Mouse (Mus musculus) olfactory bulb, adult 2 months (tissue): Measurements from ENCODE around the gene Olfr617. TPM values are rescaled to one million over a fixed set of nuclear protein-coding genes. Genes with fewer than 3 reads are reported as not detected.
"Not testable (repeated sequence)": the region's sequence is repeated elsewhere in the genome, so short reads cannot be mapped to it uniquely, and the experiment has no call there.

Experiments
- H3K27ac ChIP-seq: fragments of 200-500 bp; 2 replicates; pipeline ENCODE4 v1.5.1; 2012; ENCODE audit warnings: low read depth, low read length; ENCODE audit not compliant: insufficient read depth
- H3K4me1 ChIP-seq: fragments of 200-500 bp; 2 replicates; pipeline ENCODE4 v1.6.1; 2012; ENCODE audit warnings: low read length; ENCODE audit not compliant: control insufficient read depth, insufficient read depth
- H3K4me3 ChIP-seq: fragments of 200-500 bp; 2 replicates; pipeline ENCODE4 v1.5.1; 2012; ENCODE audit warnings: mild to moderate bottlenecking, low read depth, low read length, moderate library complexity; ENCODE audit not compliant: insufficient read depth
- CTCF ChIP-seq: fragments of 200-500 bp; IDR thresholded peaks from 2 replicates; pipeline ENCODE4 v1.5.1; 2012; ENCODE audit warnings: low read depth, mild to moderate bottlenecking, low read length, moderate library complexity; ENCODE audit not compliant: insufficient read depth
- POLR2A ChIP-seq: fragments of 200-500 bp; IDR thresholded peaks from 2 replicates; pipeline ENCODE4 v1.6.1; 2012; ENCODE audit warnings: mild to moderate bottlenecking, low read depth, low read length, moderate library complexity; ENCODE audit not compliant: insufficient read depth
- WGBS: fragments of 180-500 bp; shearing (Covaris S2); methylation state at CpG from one replicate; pipeline ENCODE4 v1.1.7; 2018; 5-methylcytosine and 5-hydroxymethylcytosine counted together
- polyA plus RNA-seq: library from polyadenylated mRNA; stranded (reverse); fragments of >200 nt; gene quantifications from 2 replicates; pipeline ENCODE4 v1.2.4, GENCODE M21; 2012; ENCODE audit warnings: low replicate concordance; ENCODE audit not compliant: missing spikeins, insufficient read depth, insufficient read length

Olfr617 gene
- not detected in 2 replicates for polyA plus RNA-seq

GRCm38 (mm10) chr7:103572761-103573160, at the start of gene Olfr617:
TSS of gene Olfr617 (plus strand) at chr7:103573061.
- H3K4me3 ChIP-seq = no peak within 1 kb of the TSS
- 90% methylated on average over 1 of the region's 1 CpGs for WGBS

GRCm38 (mm10) chr7:103542617-103543016, 30.2 kb upstream of the Olfr617 start, which contains the start of gene Olfr612:
TSS of gene Olfr612 (minus strand) at chr7:103542717.
- not testable (repeated sequence) for H3K27ac ChIP-seq, H3K4me1 ChIP-seq, H3K4me3 ChIP-seq
- 81% methylated on average over 2 of the region's 2 CpGs for WGBS

More at GRCm38 (mm10) chr7:103572761-103573160, at the start of gene Olfr617:
- no peak within 1 kb of the TSS for H3K27ac ChIP-seq
- TF ChIP-seq CTCF (no peak), POLR2A (no peak)
- H3K4me1 ChIP-seq = no peaks in the 10 kb centered on the region

GRCm38 (mm10) chr7:103547774-103548173, 25.1 kb upstream of the Olfr617 start, which contains the start of gene Olfr613:
TSS of gene Olfr613 (plus strand) at chr7:103548074.
- no peak within 1 kb of the TSS for H3K27ac ChIP-seq
- 88% methylated on average over 2 of the region's 2 CpGs for WGBS
- TF ChIP-seq POLR2A (no peak), CTCF (no peak)
- no peaks in the 10 kb centered on the region for H3K4me1 ChIP-seq
- H3K4me3 ChIP-seq = no peak within 1 kb of the TSS

DNA sequence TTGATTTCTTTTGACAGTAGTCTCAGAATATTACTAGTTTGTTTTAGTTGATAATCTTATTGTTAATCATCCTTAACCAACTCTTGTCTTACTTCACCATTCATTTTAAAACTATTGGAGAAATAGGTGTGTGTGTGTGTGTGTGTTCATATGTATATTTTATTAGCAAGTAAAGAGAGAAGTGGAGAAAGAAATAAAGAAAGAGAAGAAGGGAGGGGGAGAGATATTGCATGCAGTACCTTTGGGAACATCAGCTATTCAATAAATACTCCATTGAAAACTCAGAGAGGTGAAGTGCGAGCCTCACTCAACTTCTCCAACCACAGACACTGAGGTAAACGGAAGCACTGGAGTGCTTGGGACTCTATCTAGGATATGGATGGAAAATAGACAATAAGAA, 17.1 kb upstream of the Olfr617 start, which contains the start of gene Olfr615:
Gene Olfr615 (plus strand): TSS at position 301 of the 400 bp plus-strand sequence.
- no peak within 1 kb of the TSS for H3K4me3 ChIP-seq
- H3K27ac ChIP-seq = no peak within 1 kb of the TSS
- no peaks in the 10 kb centered on the region for H3K4me1 ChIP-seq
- 84% methylated on average over 2 of the region's 2 CpGs for WGBS
- TF ChIP-seq CTCF (no peak), POLR2A (no peak)

DNA sequence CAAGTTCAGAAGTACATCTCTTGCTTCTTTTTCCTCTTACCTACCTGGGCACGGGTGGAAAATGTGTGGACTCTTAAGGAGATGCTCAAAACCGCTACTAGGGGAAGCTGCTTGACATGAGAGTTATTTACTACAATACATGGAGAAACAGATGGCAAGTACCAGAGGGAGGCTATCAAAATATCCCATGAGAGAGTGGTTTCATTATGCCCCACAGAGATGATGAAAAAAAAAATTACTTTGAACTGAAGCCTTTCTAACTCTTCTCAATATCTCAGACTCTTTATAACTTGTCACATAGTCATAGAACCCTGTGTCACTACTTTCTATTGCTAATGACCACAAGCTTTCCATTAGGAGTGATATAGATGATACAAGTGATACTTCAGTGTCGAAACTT, 3.8 kb upstream of the Olfr617 start, which contains the start of gene Olfr616:
Gene Olfr616 (minus strand): TSS at position 101 of the 400 bp plus-strand sequence.
- 84% methylated on average over 3 of the region's 3 CpGs for WGBS
- TF ChIP-seq POLR2A = no peak
- no peak for TF ChIP-seq CTCF
- Histone ChIP-seq H3K27ac (no peak within 1 kb of the TSS), H3K4me3 (no peak within 1 kb of the TSS), H3K4me1 (no peaks in the 10 kb centered on the region)

DNA sequence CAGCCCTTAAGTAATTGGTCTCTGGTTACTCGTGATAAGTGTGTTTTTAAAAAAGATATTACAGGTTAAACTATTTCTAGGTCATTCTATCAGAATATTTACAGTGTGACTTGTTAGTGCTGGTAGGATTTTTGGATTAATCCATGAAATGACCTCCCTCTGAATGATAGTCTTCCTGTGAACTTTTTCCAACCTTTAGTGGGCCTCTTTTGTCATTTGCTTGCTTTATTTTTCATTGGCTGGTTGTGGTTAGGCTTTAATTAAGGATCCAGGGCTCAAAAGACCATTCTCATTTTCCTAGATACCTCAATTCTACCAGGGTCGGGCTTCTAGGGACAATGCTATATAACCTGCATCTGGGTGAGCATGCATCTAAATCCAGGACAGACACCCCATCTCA, 16.9 kb downstream of the Olfr617 start, which contains the start of gene Olfr618:
Gene Olfr618 (plus strand): TSS at position 301 of the 400 bp plus-strand sequence.
- Histone ChIP-seq H3K4me1 (no peaks in the 10 kb centered on the region), H3K4me3 (no peak within 1 kb of the TSS), H3K27ac (no peak within 1 kb of the TSS)
- TF ChIP-seq CTCF (no peak), POLR2A (no peak)
- 50% methylated on average over 2 of the region's 2 CpGs for WGBS

- no peak for TF ChIP-seq POLR2A
- no peak for TF ChIP-seq CTCF
- Histone ChIP-seq H3K27ac (no peak within 1 kb of the TSS), H3K4me1 (no peaks in the 10 kb centered on the region), H3K4me3 (no peak within 1 kb of the TSS)
These were observed 27.4 kb downstream of the Olfr617 start, which contains the start of gene Olfr619 for GRCm38 (mm10) chr7:103600275-103600674. TSS of gene Olfr619 (plus strand) at chr7:103600575.

- Histone ChIP-seq H3K4me1 (no peaks in the 10 kb centered on the region), H3K4me3 (no peak overlapping the region), H3K27ac (no peak overlapping the region)
- 90% methylated on average over 2 of the region's 2 CpGs for WGBS
- no peak for TF ChIP-seq CTCF
- no peak for TF ChIP-seq POLR2A
These were observed 34.6 kb downstream of the Olfr617 start for GRCm38 (mm10) chr7:103607425-103607824.

- Histone ChIP-seq H3K4me1 (no peaks in the 10 kb centered on the region), H3K27ac (no peak within 1 kb of the TSS), H3K4me3 (no peak within 1 kb of the TSS)
- TF ChIP-seq CTCF = no peak
- no peak for TF ChIP-seq POLR2A
- 74% methylated on average over 2 of the region's 2 CpGs for WGBS
These were observed 39.6 kb downstream of the Olfr617 start, which contains the start of gene Olfr620 for GRCm38 (mm10) chr7:103612434-103612833. TSS of gene Olfr620 (minus strand) at chr7:103612534.

Other genes starting within 250 kb of the Olfr617 start
- not detected in 2 replicates for gene Olfr598, start 249.5 kb upstream of the Olfr617 start, polyA plus RNA-seq
- gene Olfr599, start 237.1 kb upstream of the Olfr617 start, polyA plus RNA-seq = not detected in 2 replicates
- not detected in 2 replicates for gene Olfr600, start 223.4 kb upstream of the Olfr617 start, polyA plus RNA-seq
- gene Olfr601, start 210.4 kb upstream of the Olfr617 start, polyA plus RNA-seq = not detected in 2 replicates
- gene Olfr603, start 186.9 kb upstream of the Olfr617 start, polyA plus RNA-seq = not detected in 2 replicates
- gene Usp17lc, start 158.0 kb upstream of the Olfr617 start, polyA plus RNA-seq = not detected in 2 replicates
- gene Olfr605, start 127.6 kb upstream of the Olfr617 start, polyA plus RNA-seq = not detected in 2 replicates
- gene Olfr606, start 124.0 kb upstream of the Olfr617 start, polyA plus RNA-seq = not detected in 2 replicates
- not detected in 2 replicates for gene Olfr607, start 108.9 kb upstream of the Olfr617 start, polyA plus RNA-seq
- not detected in 2 replicates for gene Olfr608, start 103.2 kb upstream of the Olfr617 start, polyA plus RNA-seq
- not detected in 2 replicates for gene Olfr609, start 75.0 kb upstream of the Olfr617 start, polyA plus RNA-seq
- not detected in 2 replicates for gene Olfr610, start 60.9 kb upstream of the Olfr617 start, polyA plus RNA-seq
- not detected in 2 replicates for gene Olfr611, start 52.2 kb upstream of the Olfr617 start, polyA plus RNA-seq
- gene Olfr612, start 30.3 kb upstream of the Olfr617 start, polyA plus RNA-seq = not detected in 2 replicates
- not detected in 2 replicates for gene Olfr613, start 25.0 kb upstream of the Olfr617 start, polyA plus RNA-seq
- not detected in 2 replicates for gene Olfr615, start 17.0 kb upstream of the Olfr617 start, polyA plus RNA-seq
- gene Olfr616, start 3.9 kb upstream of the Olfr617 start, polyA plus RNA-seq = not detected in 2 replicates
- gene Olfr618, start 17.0 kb downstream of the Olfr617 start, polyA plus RNA-seq = not detected in 2 replicates
- gene Olfr619, start 27.5 kb downstream of the Olfr617 start, polyA plus RNA-seq = not detected in 2 replicates
- gene Olfr620, start 39.5 kb downstream of the Olfr617 start, polyA plus RNA-seq = not detected in 2 replicates
- gene Olfr622, start 69.6 kb downstream of the Olfr617 start, polyA plus RNA-seq = not detected in 2 replicates
- gene Olfr623, start 90.6 kb downstream of the Olfr617 start, polyA plus RNA-seq = not detected in 2 replicates
- not detected in 2 replicates for gene Olfr624, start 98.1 kb downstream of the Olfr617 start, polyA plus RNA-seq
- not detected in 2 replicates for gene Olfr625-ps1, start 109.7 kb downstream of the Olfr617 start, polyA plus RNA-seq
- gene Olfr243, start 141.6 kb downstream of the Olfr617 start, polyA plus RNA-seq = not detected in 2 replicates
- gene Olfr628, start 157.3 kb downstream of the Olfr617 start, polyA plus RNA-seq = not detected in 2 replicates
- gene Olfr629, start 171.9 kb downstream of the Olfr617 start, polyA plus RNA-seq = not detected in 2 replicates
- gene Olfr630, start 184.3 kb downstream of the Olfr617 start, polyA plus RNA-seq = not detected in 2 replicates
- not detected in 2 replicates for gene Olfr69, start 198.5 kb downstream of the Olfr617 start, polyA plus RNA-seq
- gene Olfr68, start 206.6 kb downstream of the Olfr617 start, polyA plus RNA-seq = not detected in 2 replicates
- gene Olfr67, start 218.8 kb downstream of the Olfr617 start, polyA plus RNA-seq = not detected in 2 replicates
- gene Hbb-bt, start 240.9 kb downstream of the Olfr617 start, polyA plus RNA-seq = not detected in 2 replicates